Mouse (Mus musculus) mesoderm, embryonic 11.5 days (tissue): ENCODE measurements around the gene Nit2.

ENCODE experiments used
- DNase-seq: peaks from one replicate; pipeline ENCODE4 v3.0.0-alpha.2; 2012; ENCODE audit warnings: low read depth, low spot score

The Nit2 gene

GRCm38 (mm10) chr16:57162841-57163240 lies 4.3 kb downstream of the Nit2 start:
- DNase-seq: no peak

GRCm38 (mm10) chr16:57159835-57160234 lies 7.3 kb downstream of the Nit2 start:
- DNase-seq: no peak

DNA sequence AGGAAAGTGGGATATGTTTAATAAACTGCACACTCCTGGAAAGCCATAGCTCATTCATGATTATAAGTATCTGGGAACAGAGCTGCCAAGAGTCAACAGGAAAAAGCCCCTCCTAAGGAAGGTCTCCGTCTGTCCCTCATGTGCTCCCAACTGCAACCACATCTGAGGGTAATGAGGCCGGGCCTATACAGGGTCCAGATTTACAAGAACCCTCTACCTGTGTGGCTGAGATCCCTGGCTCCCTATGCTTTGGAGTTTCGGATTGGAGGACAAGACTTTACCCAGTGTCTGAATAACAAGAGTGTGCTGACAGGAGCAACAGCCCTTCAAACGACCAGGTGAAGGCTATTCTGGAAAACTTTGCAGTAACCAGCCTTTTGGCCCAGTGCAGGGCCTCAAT lies 9.4 kb downstream of the Nit2 start:
- DNase-seq: no peak

GRCm38 (mm10) chr16:57157076-57157475 lies 10.1 kb downstream of the Nit2 start:
- no peak for DNase-seq

- no peak for DNase-seq
Observed at GRCm38 (mm10) chr16:57155899-57156298, 11.2 kb downstream of the Nit2 start.

DNA sequence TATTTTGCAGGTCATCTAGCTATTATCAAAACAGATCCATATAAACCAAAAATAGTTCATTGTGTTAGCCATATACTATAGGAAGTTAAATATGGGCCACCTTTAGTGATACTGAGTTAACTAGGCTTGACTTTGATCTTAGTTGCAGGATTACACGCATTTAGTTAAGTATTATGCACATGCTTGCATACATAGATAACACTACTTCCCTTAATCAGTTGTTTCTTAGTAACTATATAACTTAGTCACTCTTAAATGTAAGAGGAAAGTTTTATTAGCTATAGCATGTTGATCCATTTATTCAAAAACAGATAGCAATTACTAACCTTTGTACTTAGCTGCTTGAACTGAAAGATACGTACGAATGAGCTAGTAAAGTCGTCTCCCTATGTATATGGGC lies 15.7 kb downstream of the Nit2 start:
- DNase-seq: no peak

DNA sequence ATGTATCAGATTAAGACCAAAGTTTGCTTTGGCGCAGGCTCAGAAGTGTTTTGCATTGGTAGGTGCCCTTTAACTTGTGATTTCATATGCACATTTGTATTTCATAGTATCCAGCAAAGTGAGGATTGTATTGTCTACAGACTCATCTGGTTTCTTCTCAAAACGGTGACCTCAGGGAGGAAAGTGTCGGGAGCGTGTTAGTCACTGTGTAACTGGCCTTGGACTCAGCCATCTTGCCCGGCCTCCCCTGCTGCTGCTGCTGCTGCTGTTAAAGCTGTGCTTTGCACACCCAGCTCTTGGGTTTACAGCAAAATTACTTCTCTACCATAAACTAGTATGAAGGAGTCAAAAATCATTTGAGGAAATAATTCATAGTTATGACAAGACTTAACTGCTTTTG lies 22.4 kb downstream of the Nit2 start:
- DNase-seq: no peak

DNA sequence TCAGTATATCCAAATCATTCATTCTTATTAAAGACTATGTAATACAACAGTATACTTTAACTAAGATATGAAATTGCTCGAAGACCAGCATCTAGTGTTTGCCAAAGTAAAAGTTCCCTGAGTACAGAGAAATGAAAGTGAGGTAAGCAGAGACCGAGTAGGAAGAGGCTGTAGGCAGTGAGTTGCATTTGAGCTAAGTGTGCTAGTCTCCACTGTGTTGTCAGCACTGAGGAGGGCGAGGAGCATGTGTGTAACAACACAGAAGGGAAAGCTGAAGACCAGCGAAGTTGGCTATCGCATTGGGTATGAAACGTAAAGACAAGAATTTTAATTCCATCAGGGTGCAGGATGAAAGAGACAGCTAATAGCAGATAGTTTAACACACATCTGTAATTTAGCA lies 33.5 kb downstream of the Nit2 start:
- no peak for DNase-seq

- DNase-seq: no peak
Observed at GRCm38 (mm10) chr16:57132326-57132725, 34.8 kb downstream of the Nit2 start.

DNA sequence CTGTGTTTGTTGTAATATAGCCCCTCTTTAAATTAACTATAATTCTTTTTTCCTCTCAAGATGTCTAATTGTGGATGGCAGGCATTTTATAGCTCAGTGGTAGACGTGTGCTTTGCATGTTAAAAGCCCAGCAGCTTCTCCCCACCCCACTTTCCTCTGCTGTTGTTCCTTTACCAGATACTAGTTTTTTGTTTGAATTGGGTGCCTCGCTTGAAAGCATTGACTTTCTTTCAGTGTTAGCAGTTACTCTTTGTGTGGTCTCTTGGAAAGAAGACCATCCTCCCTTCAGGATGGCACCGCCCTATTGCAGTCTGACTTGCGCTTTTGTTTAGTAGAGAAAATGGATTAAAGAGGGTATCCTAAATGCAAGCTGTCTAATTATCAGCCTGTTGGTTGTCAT lies 35.6 kb downstream of the Nit2 start:
- no peak for DNase-seq

DNA sequence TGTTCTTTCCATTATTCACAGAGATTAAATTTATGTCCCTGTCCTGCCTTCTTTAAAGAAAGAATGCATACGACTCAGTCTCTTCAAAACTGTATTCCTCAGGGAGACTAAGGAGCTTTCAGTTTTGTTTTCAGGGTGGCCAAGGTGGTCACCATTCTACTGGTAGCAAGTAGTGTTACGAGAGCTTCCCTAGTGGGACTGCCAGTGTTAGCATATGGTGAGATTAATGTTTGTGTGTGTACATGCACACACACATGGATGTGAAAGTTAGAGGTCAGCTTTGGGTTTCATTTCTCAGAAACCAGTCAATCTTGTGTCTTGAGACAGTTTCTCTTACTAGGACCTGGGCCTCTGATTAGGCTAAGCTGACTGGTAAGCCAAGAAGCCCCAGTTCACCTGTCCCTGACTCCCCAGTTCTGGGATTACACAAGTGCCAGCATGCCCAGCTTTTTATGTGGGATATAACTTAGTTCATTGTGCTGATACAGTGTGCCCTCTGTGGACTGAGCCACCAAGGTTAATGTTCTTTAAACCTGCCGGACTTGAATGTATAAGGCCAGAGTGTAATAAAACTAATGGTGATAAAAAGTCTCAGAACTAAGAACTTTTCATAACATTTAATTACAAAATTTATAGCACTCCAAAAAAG lies 36.3 kb downstream of the Nit2 start:
- no peak for DNase-seq

DNA sequence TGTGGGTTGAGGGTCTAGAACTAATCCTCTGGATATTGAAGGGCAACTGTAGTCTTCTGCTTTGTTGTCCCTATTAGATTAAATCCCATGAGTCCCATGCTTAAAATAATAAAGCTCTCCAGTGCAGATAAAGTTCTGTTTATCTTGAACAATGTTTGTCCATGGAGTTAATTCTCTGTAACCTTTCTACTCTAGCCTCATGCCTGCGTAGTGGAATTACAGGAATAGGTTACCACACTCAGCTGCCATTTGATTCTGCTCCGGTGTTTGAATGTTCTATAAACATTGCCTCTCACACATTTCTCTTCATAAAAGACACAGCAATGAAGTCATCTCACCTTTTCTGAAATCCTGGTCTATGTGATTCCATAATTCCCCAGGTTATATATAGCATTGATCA lies 39.3 kb downstream of the Nit2 start:
- DNase-seq: no peak

GRCm38 (mm10) chr16:57126268-57126667 lies 40.9 kb downstream of the Nit2 start:
- DNase-seq: no peak

DNA sequence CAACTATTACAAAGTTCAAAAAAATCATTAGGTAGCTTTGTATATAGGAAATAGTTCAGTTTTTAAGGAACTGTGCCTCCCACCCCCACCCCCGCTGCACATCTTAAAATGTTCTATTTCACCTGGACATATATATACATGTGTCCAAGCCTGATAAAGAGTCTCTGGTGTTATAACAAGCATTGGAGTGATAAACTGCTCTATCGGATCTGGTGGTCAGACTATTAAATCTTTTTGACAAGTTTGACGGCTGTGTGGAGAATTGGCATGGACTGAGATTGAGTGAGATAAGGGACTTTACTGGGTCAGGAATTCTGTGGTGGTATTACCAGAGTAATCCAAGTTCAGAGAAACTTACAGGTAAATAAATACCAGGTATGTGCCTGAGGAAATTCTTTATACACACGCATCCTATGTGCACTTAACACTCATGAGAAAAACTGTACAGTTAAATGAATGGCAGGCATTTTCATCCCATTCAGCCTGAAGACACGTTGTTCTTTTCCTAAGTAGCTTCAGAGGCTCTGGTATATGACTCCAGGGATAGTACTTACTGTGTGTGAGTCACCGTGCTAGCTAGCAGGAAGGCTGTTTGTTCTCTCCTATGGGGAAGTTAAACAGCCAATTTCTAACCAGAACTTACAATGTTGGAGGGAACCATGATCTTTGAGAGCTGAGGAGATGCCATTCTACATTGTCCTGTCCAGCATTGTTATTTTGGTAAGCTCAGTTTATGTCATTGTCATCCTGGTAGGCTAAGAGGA lies 44.3 kb downstream of the Nit2 start:
- no peak for DNase-seq

DNA sequence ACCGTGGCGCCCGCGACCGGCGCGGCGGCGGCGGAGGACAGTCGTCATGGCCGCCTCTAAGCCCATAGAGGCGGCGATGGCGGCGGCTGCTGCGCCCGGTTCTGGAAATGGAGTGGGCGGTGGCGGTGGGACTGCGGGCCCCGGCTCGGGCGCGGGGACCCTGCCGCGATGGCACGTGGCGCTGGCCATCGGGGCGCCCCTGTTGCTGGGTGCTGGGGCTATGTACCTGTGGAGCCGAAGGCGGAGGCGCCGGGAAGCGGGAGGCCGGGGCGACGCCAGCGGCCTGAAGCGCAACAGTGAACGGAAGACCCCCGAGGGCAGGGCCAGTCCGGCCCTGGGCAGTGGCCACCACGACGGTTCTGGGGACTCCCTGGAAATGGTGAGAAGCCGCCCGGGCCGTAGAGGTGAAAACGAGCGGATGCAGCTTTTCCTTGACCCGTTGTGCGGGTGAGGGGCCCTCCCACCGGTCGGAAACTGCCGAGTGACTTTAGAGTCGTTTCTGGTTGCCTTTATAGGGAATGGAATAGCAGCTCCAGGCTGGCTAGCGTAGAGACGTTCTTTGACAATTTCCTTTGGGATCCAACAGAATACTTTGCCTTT lies 45.2 kb downstream of the Nit2 start:
- no peak for DNase-seq

DNA sequence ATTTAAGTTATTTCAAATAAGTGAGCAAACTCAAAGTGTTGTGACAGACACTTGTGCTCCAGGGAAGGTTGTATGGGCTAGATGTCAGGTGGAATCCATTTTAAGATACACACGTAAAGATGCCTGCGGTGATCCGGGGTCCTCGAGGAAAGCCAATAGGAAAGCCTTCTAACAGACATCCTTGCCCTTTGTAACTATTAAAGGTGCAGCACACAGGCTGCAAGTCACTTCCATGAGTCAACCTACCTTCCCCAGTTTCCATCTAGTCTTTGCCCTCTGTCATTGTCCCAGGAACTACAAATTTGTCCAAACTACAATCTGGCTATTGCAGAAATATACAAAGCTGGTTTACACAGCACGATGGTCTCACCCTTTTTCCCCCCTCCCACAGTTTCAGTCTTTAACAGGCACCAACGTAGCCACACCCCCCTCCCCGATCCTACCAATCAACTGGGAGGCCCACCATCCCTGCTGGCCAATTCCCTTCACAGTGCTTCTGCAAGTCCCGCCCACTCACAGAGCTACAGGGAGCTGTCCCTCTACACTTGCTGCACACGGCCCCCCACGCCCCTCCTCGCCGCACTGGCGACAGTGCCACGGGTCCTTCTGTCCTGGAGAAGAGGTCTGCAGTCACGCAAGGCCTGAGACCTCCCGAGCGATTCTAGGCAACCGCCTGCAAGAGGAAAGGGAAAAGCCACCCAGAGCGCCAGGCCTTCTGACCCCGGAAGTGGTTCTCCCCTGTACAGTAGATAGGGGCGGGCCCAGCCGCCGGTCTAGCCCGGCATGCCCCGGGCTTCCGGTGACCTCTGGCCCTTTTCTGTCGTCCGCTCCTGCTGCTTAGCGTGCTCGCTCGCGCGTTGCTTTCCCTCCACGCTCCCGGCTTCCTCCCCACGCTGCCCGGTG lies 46.0 kb downstream of the Nit2 start, which contains the start of gene Tomm70a:
Gene Tomm70a (plus strand): TSS at position 791 of the 903 bp plus-strand sequence.
- DNase-seq: peak; percentile 94

DNA sequence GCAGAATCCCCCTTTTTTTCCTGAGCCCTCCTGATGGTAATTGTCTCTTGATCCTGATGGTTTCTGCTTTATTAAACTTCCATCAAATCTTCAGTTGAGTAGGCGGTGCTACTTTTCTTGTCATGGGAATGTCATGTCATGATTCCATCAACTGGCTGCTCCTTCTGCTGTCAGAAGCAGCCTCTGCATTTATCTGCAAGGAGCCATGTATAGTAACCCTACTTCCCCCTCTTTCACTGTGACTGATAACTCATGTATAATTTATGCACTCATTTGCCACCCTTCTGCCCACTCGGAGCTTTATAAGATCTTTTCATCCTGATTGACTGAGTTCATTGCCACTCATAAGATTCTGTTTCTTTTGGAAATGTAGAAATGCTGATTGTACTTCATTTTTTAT lies 49.6 kb downstream of the Nit2 start:
- DNase-seq: no peak

GRCm38 (mm10) chr16:57116066-57116465 lies 51.1 kb downstream of the Nit2 start:
- no peak for DNase-seq
